Mouse (Mus musculus): ENCODE results near the gene Acap3. TPM values are rescaled to one million over a fixed set of nuclear protein-coding genes. Genes with fewer than 3 reads are reported as not detected.
A peak's percentile ranks its signal among the peaks of the same experiment; 100 is the strongest.

Acap3 gene
- polyA plus RNA-seq, 1 experiment from 2014 or later, result 25.1 TPM

GRCm38 (mm10) chr4:155889316-155889715 lies 2.3 kb upstream of the Acap3 start:
- no peaks in the 10 kb centered on the region for H3K9me3 ChIP-seq
- no peaks in the 10 kb centered on the region for H3K27me3 ChIP-seq
- WGBS, result 78% methylated on average over 5 of the region's 5 CpGs
- no peak overlapping the region for H3K4me2 ChIP-seq (replicated peaks)
- no peak overlapping the region for H3K27ac ChIP-seq
- H3K4me1 ChIP-seq, result peaks cover 28% of the 10 kb centered on the region
- no peak overlapping the region for H3K4me3 ChIP-seq
- H3K9ac ChIP-seq, result no peak overlapping the region
- no peak for ATAC-seq (ENCODE audit: insufficient number of reproducible peaks, insufficient read depth, low FRiP score, low TSS enrichment)
- peaks cover 50% of the 10 kb centered on the region for H3K36me3 ChIP-seq

GRCm38 (mm10) chr4:155891011-155891471 lies 581 bp upstream of the Acap3 start:
- ATAC-seq (ENCODE audit: insufficient number of reproducible peaks, insufficient read depth, low FRiP score, low TSS enrichment), result 0 out of 2 replicates have a peak, but pooled peaks have one; percentile 0
- WGBS, result 0% methylated on average over 34 of the region's 34 CpGs
- H3K9ac ChIP-seq, result peak overlapping the region; percentile 83
- H3K36me3 ChIP-seq, result peaks cover 37% of the 10 kb centered on the region
- peak overlapping the region; percentile 95; the same call in 1 of the 2 replicates for H3K27ac ChIP-seq
- H3K4me2 ChIP-seq (replicated peaks), result peak overlapping the region; percentile 96
- no peaks in the 10 kb centered on the region for H3K27me3 ChIP-seq
- no peaks in the 10 kb centered on the region for H3K9me3 ChIP-seq
- H3K4me1 ChIP-seq, result peaks cover 34% of the 10 kb centered on the region
- peak overlapping the region; percentile 92 for H3K4me3 ChIP-seq

- WGBS, result under 1% methylated on average over 55 of the region's 56 CpGs
- H3K27me3 ChIP-seq, result no peaks in the 10 kb centered on the region
Observed at GRCm38 (mm10) chr4:155892017-155892416, 395 bp downstream of the Acap3 start.

GRCm38 (mm10) chr4:155892438-155893211 lies 1.0 kb downstream of the Acap3 start:
- Histone ChIP-seq H3K27me3 (no peaks in the 10 kb centered on the region), H3K27ac (peak overlapping the region; percentile 95), H3K4me2 (replicated peaks) (peak overlapping the region; percentile 96), H3K4me3 (peak overlapping the region; percentile 92), H3K9ac (peak overlapping the region; percentile 83), H3K4me1 (peaks cover 34% of the 10 kb centered on the region), H3K9me3 (no peaks in the 10 kb centered on the region), H3K36me3 (peaks cover 30% of the 10 kb centered on the region)
- no peak for ATAC-seq (ENCODE audit: insufficient number of reproducible peaks, insufficient read depth, low FRiP score, low TSS enrichment)
- WGBS, result 5% methylated on average over 37 of the region's 37 CpGs

More at GRCm38 (mm10) chr4:155892017-155892416, 395 bp downstream of the Acap3 start:
- peak overlapping the region; percentile 96 for H3K4me2 ChIP-seq (replicated peaks)
- peaks cover 34% of the 10 kb centered on the region for H3K36me3 ChIP-seq
- H3K4me3 ChIP-seq, result peak overlapping the region; percentile 92
- peak; percentile 84 for ATAC-seq (ENCODE audit: insufficient number of reproducible peaks, insufficient read depth, low FRiP score, low TSS enrichment)
- no peaks in the 10 kb centered on the region for H3K9me3 ChIP-seq
- peaks cover 34% of the 10 kb centered on the region for H3K4me1 ChIP-seq
- peak overlapping the region; percentile 95 for H3K27ac ChIP-seq
- H3K9ac ChIP-seq, result peak overlapping the region; percentile 83

- H3K9me3 ChIP-seq, result no peaks in the 10 kb centered on the region
- no peaks in the 10 kb centered on the region for H3K27me3 ChIP-seq
- no peak overlapping the region for H3K27ac ChIP-seq
- WGBS, result 74% methylated on average over 8 of the region's 8 CpGs
- H3K9ac ChIP-seq, result peak overlapping the region; percentile 83; the same call in 1 of the 2 replicates
- peak overlapping the region; percentile 92 for H3K4me3 ChIP-seq
- peaks cover 34% of the 10 kb centered on the region for H3K4me1 ChIP-seq
- H3K36me3 ChIP-seq, result peaks cover 24% of the 10 kb centered on the region
- H3K4me2 ChIP-seq (replicated peaks), result peak overlapping the region; percentile 96
- ATAC-seq (ENCODE audit: insufficient number of reproducible peaks, insufficient read depth, low FRiP score, low TSS enrichment), result no peak
Observed at GRCm38 (mm10) chr4:155893212-155893690, 1.6 kb downstream of the Acap3 start.

GRCm38 (mm10) chr4:155894311-155894881 lies 2.8 kb downstream of the Acap3 start:
- peak overlapping the region; percentile 10 for H3K4me3 ChIP-seq
- H3K27ac ChIP-seq, result 0 out of 2 replicates have a peak overlapping the region, but pooled peaks have one; percentile 23
- ATAC-seq (ENCODE audit: insufficient number of reproducible peaks, insufficient read depth, low FRiP score, low TSS enrichment), result no peak

GRCm38 (mm10) chr4:155895216-155895615 lies 3.6 kb downstream of the Acap3 start:
- no peak overlapping the region for H3K27ac ChIP-seq
- peaks cover 27% of the 10 kb centered on the region for H3K36me3 ChIP-seq
- H3K27me3 ChIP-seq, result no peaks in the 10 kb centered on the region
- ATAC-seq (ENCODE audit: insufficient number of reproducible peaks, insufficient read depth, low FRiP score, low TSS enrichment), result no peak
- no peak overlapping the region for H3K4me2 ChIP-seq (replicated peaks)
- no peak overlapping the region for H3K4me3 ChIP-seq
- WGBS, result 40% methylated on average over 6 of the region's 6 CpGs
- H3K4me1 ChIP-seq, result peaks cover 31% of the 10 kb centered on the region
- no peaks in the 10 kb centered on the region for H3K9me3 ChIP-seq
- H3K9ac ChIP-seq, result no peak overlapping the region

More at GRCm38 (mm10) chr4:155894311-155894881, 2.8 kb downstream of the Acap3 start:
- H3K4me2 ChIP-seq (replicated peaks), result peak overlapping the region; percentile 96
- H3K4me1 ChIP-seq, result peaks cover 34% of the 10 kb centered on the region
- H3K36me3 ChIP-seq, result peaks cover 23% of the 10 kb centered on the region
- H3K9ac ChIP-seq, result peak overlapping the region; percentile 17; the same call in 1 of the 2 replicates
- H3K9me3 ChIP-seq, result no peaks in the 10 kb centered on the region
- no peaks in the 10 kb centered on the region for H3K27me3 ChIP-seq
- WGBS, result 31% methylated on average over 8 of the region's 8 CpGs

GRCm38 (mm10) chr4:155895826-155896225 lies 4.2 kb downstream of the Acap3 start:
- no peak overlapping the region for H3K9ac ChIP-seq
- 89% methylated on average over 4 of the region's 4 CpGs for WGBS
- H3K4me3 ChIP-seq, result no peak overlapping the region
- no peak overlapping the region for H3K4me2 ChIP-seq (replicated peaks)
- H3K27me3 ChIP-seq, result no peaks in the 10 kb centered on the region
- no peaks in the 10 kb centered on the region for H3K9me3 ChIP-seq
- H3K4me1 ChIP-seq, result peaks cover 25% of the 10 kb centered on the region
- H3K27ac ChIP-seq, result no peak overlapping the region
- peaks cover 33% of the 10 kb centered on the region for H3K36me3 ChIP-seq
- ATAC-seq (ENCODE audit: insufficient number of reproducible peaks, insufficient read depth, low FRiP score, low TSS enrichment), result no peak

- WGBS, result 97% methylated on average over 12 of the region's 12 CpGs
- Histone ChIP-seq H3K27ac (no peak overlapping the region), H3K4me2 (replicated peaks) (no peak overlapping the region), H3K9ac (no peak overlapping the region), H3K36me3 (peaks cover 40% of the 10 kb centered on the region), H3K9me3 (no peaks in the 10 kb centered on the region), H3K4me1 (peaks cover 24% of the 10 kb centered on the region), H3K27me3 (no peaks in the 10 kb centered on the region), H3K4me3 (no peak overlapping the region)
- no peak for ATAC-seq (ENCODE audit: insufficient number of reproducible peaks, insufficient read depth, low FRiP score, low TSS enrichment)
Observed at GRCm38 (mm10) chr4:155896461-155896860, 4.8 kb downstream of the Acap3 start.

- Histone ChIP-seq H3K9me3 (no peaks in the 10 kb centered on the region), H3K36me3 (peaks cover 58% of the 10 kb centered on the region), H3K27ac (no peak overlapping the region), H3K4me3 (no peak overlapping the region), H3K4me2 (replicated peaks) (no peak overlapping the region), H3K9ac (no peak overlapping the region), H3K27me3 (no peaks in the 10 kb centered on the region), H3K4me1 (peaks cover 16% of the 10 kb centered on the region)
- no peak for ATAC-seq (ENCODE audit: insufficient number of reproducible peaks, insufficient read depth, low FRiP score, low TSS enrichment)
- WGBS, result 93% methylated on average over 2 of the region's 2 CpGs
Observed at GRCm38 (mm10) chr4:155898318-155898717, 6.7 kb downstream of the Acap3 start.

GRCm38 (mm10) chr4:155899355-155899754 lies 7.7 kb downstream of the Acap3 start:
- Histone ChIP-seq H3K4me3 (no peak overlapping the region), H3K9me3 (no peaks in the 10 kb centered on the region), H3K27ac (no peak overlapping the region), H3K27me3 (no peaks in the 10 kb centered on the region), H3K4me1 (peaks cover 6% of the 10 kb centered on the region), H3K4me2 (replicated peaks) (no peak overlapping the region), H3K9ac (no peak overlapping the region), H3K36me3 (peaks cover 69% of the 10 kb centered on the region)
- ATAC-seq (ENCODE audit: insufficient number of reproducible peaks, insufficient read depth, low FRiP score, low TSS enrichment), result no peak
- 93% methylated on average over 7 of the region's 7 CpGs for WGBS
